Mouse (Mus musculus): ENCODE results near the gene Atg4d. TPM values are rescaled to one million over a fixed set of nuclear protein-coding genes. Genes with fewer than 3 reads are reported as not detected.
"Not testable (repeated sequence)": the region's sequence is repeated elsewhere in the genome, so short reads cannot be mapped to it uniquely, and the experiment has no call there.

The Atg4d gene
- polyA plus RNA-seq (2016; fragmentation: Nextera tagmentation; extraction: Ambion mirVana): 29.8 and 34.9 TPM in 2 replicates

- H3K27ac ChIP-seq: peak within 1 kb of the TSS; percentile 75
- H3K4me1 ChIP-seq (replicated peaks): peaks cover 20% of the 10 kb centered on the region
- peak; percentile 94 for ATAC-seq (ENCODE audit: insufficient number of reproducible peaks, insufficient read depth, low FRiP score, low TSS enrichment, low read depth)
- peaks cover 33% of the 10 kb centered on the region for H3K36me3 ChIP-seq
- H3K4me2 ChIP-seq: peak within 1 kb of the TSS; percentile 78
- no peaks in the 10 kb centered on the region for H3K9me3 ChIP-seq
- WGBS: under 1% methylated on average over 49 of the region's 49 CpGs
- peak within 1 kb of the TSS; percentile 80 for H3K9ac ChIP-seq (replicated peaks)
- no peaks in the 10 kb centered on the region for H3K27me3 ChIP-seq
- peak within 1 kb of the TSS; percentile 76 for H3K4me3 ChIP-seq (replicated peaks)
These were observed at the start of gene Atg4d for GRCm38 (mm10) chr9:21265000-21265561. Atg4d (plus strand) TSS chr9:21265293.

- H3K27ac ChIP-seq: no peak overlapping the region
- H3K9ac ChIP-seq (replicated peaks): no peak overlapping the region
- H3K4me3 ChIP-seq (replicated peaks): no peak overlapping the region
- H3K4me2 ChIP-seq: no peak overlapping the region
- H3K9me3 ChIP-seq: no peaks in the 10 kb centered on the region
- no peaks in the 10 kb centered on the region; the same call in 1 of the 2 replicates for H3K27me3 ChIP-seq
- 66% methylated on average over 25 of the region's 25 CpGs for WGBS
- no peaks in the 10 kb centered on the region; the same call in 1 of the 2 replicates for H3K36me3 ChIP-seq
- peaks cover 8% of the 10 kb centered on the region for H3K4me1 ChIP-seq (replicated peaks)
- no peak for ATAC-seq (ENCODE audit: insufficient number of reproducible peaks, insufficient read depth, low FRiP score, low TSS enrichment, low read depth)
These were observed 48.8 kb upstream of the Atg4d start for GRCm38 (mm10) chr9:21216050-21216841.

DNA sequence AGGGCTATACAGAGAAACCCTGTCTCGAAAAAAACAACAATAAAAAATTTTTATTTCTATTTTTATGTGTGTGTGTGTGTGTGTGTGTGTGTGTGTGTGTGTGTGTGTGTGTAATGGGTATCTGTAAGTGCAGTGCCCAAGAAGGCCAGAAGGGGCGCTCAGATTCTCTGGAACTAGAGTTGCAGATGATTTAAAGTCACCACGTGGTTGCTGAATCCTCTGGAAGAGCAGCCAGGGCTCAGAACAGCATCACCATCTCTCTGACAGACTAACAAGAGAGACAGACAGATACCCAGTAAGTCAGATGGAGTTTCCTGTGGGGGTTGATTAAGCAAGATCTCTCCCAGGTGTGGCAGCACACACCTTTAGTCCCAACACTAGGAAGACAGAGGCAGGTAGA, 45.3 kb upstream of the Atg4d start:
- Histone ChIP-seq H3K4me2 (no peak overlapping the region), H3K4me1 (replicated peaks) (peaks cover 6% of the 10 kb centered on the region), H3K27ac (no peak overlapping the region), H3K9me3 (peaks cover 6% of the 10 kb centered on the region; the same call in 1 of the 2 replicates), H3K27me3 (no peaks in the 10 kb centered on the region; the same call in 1 of the 2 replicates), H3K4me3 (replicated peaks) (no peak overlapping the region), H3K9ac (replicated peaks) (no peak overlapping the region), H3K36me3 (no peaks in the 10 kb centered on the region)
- 68% methylated on average over 3 of the region's 3 CpGs for WGBS
- no peak for ATAC-seq (ENCODE audit: insufficient number of reproducible peaks, insufficient read depth, low FRiP score, low TSS enrichment, low read depth)

- 17% methylated on average over 21 of the region's 21 CpGs for WGBS
- H3K9ac ChIP-seq (replicated peaks): peak overlapping the region; percentile 27; the same call in 1 of the 2 replicates
- H3K4me1 ChIP-seq (replicated peaks): peaks cover 15% of the 10 kb centered on the region
- peak overlapping the region; percentile 25 for H3K4me3 ChIP-seq (replicated peaks)
- peaks cover 6% of the 10 kb centered on the region; the same call in 1 of the 2 replicates for H3K9me3 ChIP-seq
- no peaks in the 10 kb centered on the region; the same call in 1 of the 2 replicates for H3K27me3 ChIP-seq
- ATAC-seq (ENCODE audit: insufficient number of reproducible peaks, insufficient read depth, low FRiP score, low TSS enrichment, low read depth): peak; percentile 69; the same call in 1 of the 2 replicates
- H3K4me2 ChIP-seq: peak overlapping the region; percentile 43
- H3K27ac ChIP-seq: no peak overlapping the region
- no peaks in the 10 kb centered on the region for H3K36me3 ChIP-seq
These were observed 44.4 kb upstream of the Atg4d start for GRCm38 (mm10) chr9:21220490-21221382.

DNA sequence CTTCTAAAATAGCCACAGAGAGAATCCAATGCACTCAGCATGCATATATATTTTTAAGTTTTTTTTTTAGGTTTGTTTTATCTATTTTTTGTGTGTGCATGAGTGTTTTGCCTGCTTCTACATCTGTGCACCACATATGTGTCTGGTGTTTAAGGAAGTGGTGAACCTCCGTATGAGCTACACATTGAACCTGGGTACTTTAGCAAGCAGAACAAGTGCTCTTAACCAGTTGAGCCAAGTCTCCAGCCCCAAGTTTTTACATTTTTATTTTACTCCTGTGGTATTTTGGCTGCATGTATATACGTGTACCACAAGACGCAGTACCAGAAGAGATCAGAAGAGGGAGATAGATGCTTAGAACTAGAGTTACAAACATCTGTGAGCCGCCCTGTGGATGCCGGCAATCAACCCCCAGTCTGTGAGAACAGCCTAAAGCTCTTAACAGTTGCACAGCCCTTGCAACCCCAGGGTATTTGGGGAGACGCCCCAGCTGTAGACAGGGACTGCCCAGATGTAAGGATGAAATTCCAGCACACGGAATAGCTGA, 43.6 kb upstream of the Atg4d start:
- Histone ChIP-seq H3K36me3 (no peaks in the 10 kb centered on the region), H3K4me2 (peak overlapping the region; percentile 43; the same call in 1 of the 2 replicates), H3K4me3 (replicated peaks) (no peak overlapping the region), H3K4me1 (replicated peaks) (peaks cover 15% of the 10 kb centered on the region), H3K27me3 (no peaks in the 10 kb centered on the region; the same call in 1 of the 2 replicates), H3K9me3 (peaks cover 6% of the 10 kb centered on the region; the same call in 1 of the 2 replicates), H3K27ac (no peak overlapping the region), H3K9ac (replicated peaks) (no peak overlapping the region)
- ATAC-seq (ENCODE audit: insufficient number of reproducible peaks, insufficient read depth, low FRiP score, low TSS enrichment, low read depth): peak; percentile 18; the same call in 1 of the 2 replicates
- WGBS: 21% methylated on average over 7 of the region's 7 CpGs

- H3K9ac ChIP-seq (replicated peaks); ATAC-seq (ENCODE audit: insufficient number of reproducible peaks, insufficient read depth, low FRiP score, low TSS enrichment, low read depth): not testable (repeated sequence)
- WGBS: 92% methylated on average over 2 of the region's 2 CpGs
These were observed 41.6 kb upstream of the Atg4d start for GRCm38 (mm10) chr9:21223490-21223889.

DNA sequence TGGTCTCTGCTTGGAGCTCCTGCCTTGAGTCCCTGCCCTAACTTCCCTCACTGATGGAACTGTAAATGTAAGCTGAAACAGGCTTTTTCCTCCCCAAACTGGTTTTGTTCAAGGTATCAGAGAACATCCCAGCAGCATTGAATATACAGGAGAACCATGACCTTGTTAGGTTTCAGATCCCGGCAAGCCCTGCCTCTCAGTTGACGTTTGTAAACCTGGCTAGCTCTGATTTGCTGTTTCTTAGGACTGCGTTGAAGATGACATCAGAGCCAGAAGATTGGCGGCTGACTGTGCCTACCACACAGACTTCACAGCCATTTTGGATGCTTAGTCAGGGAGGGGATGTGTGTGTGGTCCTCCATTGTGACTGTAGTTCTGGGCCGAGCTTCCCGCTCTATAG, 41.2 kb upstream of the Atg4d start:
- H3K4me2 ChIP-seq: no peak overlapping the region
- H3K9ac ChIP-seq (replicated peaks): no peak overlapping the region
- H3K36me3 ChIP-seq: no peaks in the 10 kb centered on the region; the same call in 1 of the 2 replicates
- peaks cover 31% of the 10 kb centered on the region for H3K4me1 ChIP-seq (replicated peaks)
- H3K27ac ChIP-seq: no peak overlapping the region
- no peak for ATAC-seq (ENCODE audit: insufficient number of reproducible peaks, insufficient read depth, low FRiP score, low TSS enrichment, low read depth)
- H3K4me3 ChIP-seq (replicated peaks): no peak overlapping the region
- WGBS: 91% methylated on average over 6 of the region's 6 CpGs
- H3K9me3 ChIP-seq: peaks cover 6% of the 10 kb centered on the region; the same call in 1 of the 2 replicates
- no peaks in the 10 kb centered on the region for H3K27me3 ChIP-seq

More at GRCm38 (mm10) chr9:21223490-21223889, 41.6 kb upstream of the Atg4d start:
- not testable (repeated sequence) for H3K4me2 ChIP-seq; H3K27me3 ChIP-seq; H3K27ac ChIP-seq; H3K36me3 ChIP-seq; H3K9me3 ChIP-seq; H3K4me3 ChIP-seq (replicated peaks)
- H3K4me1 ChIP-seq (replicated peaks): peaks cover 29% of the 10 kb centered on the region

DNA sequence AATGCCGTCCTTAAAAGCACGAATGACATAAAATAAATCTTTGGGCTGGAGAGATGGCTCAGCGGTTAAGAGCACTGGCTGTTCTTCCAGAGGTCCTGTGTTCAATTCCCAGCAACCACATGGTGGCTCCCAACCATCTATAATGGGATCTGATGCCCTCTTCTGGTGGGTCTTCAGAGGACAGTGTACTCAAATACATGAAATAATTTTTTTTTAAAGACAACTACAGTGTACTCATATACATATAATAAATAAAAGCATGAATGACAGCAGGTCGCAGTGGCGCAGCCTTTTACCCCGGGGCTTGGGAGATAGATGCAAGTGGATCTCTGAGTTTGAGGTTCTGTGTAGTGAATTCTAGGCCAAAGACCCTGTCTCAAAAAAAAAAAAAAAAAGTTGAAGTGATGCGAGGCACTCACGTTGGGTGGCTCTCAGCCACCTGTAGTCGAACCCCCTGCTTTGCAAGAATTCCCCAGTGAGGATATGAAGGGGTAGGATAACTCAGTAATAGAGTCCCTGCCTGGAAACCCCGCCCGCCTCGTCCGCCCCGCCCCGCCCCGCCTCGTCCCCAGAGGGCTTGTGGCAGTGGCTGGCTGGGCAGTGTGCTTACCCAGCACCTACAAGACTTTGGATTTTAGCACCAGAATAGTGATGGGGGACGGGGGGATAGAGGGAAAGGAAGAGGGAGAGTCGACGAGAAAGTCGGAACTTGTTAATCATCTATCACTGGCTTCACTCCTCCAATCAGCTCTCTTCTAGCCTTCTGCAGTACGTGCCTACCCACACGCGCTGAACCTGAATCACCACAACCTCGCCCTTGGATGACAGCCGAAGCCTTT, 40.3 kb upstream of the Atg4d start:
- Histone ChIP-seq H3K4me3 (replicated peaks) (peak overlapping the region; percentile 31), H3K4me2 (peak overlapping the region; percentile 53), H3K27ac (no peak overlapping the region), H3K36me3 (peaks cover 8% of the 10 kb centered on the region), H3K9ac (replicated peaks) (peak overlapping the region; percentile 52; the same call in 1 of the 2 replicates), H3K27me3 (no peaks in the 10 kb centered on the region), H3K4me1 (replicated peaks) (peaks cover 31% of the 10 kb centered on the region), H3K9me3 (peaks cover 6% of the 10 kb centered on the region; the same call in 1 of the 2 replicates)
- 18% methylated on average over 26 of the region's 26 CpGs for WGBS
- no peak for ATAC-seq (ENCODE audit: insufficient number of reproducible peaks, insufficient read depth, low FRiP score, low TSS enrichment, low read depth)

GRCm38 (mm10) chr9:21225415-21225758, 39.7 kb upstream of the Atg4d start:
- 8% methylated on average over 7 of the region's 7 CpGs for WGBS
- no peak for ATAC-seq (ENCODE audit: insufficient number of reproducible peaks, insufficient read depth, low FRiP score, low TSS enrichment, low read depth)
- Histone ChIP-seq H3K36me3 (peaks cover 14% of the 10 kb centered on the region), H3K4me3 (replicated peaks) (peak overlapping the region; percentile 31), H3K27me3 (no peaks in the 10 kb centered on the region), H3K9me3 (peaks cover 6% of the 10 kb centered on the region; the same call in 1 of the 2 replicates), H3K27ac (no peak overlapping the region), H3K9ac (replicated peaks) (no peak overlapping the region), H3K4me2 (peak overlapping the region; percentile 53), H3K4me1 (replicated peaks) (peaks cover 31% of the 10 kb centered on the region)

GRCm38 (mm10) chr9:21227342-21227741, 37.8 kb upstream of the Atg4d start:
- Histone ChIP-seq H3K4me1 (replicated peaks) (peaks cover 25% of the 10 kb centered on the region), H3K9ac (replicated peaks) (peak overlapping the region; percentile 50), H3K36me3 (peaks cover 34% of the 10 kb centered on the region), H3K4me3 (replicated peaks) (peak overlapping the region; percentile 28), H3K27me3 (no peaks in the 10 kb centered on the region), H3K9me3 (peaks cover 6% of the 10 kb centered on the region; the same call in 1 of the 2 replicates), H3K4me2 (peak overlapping the region; percentile 53), H3K27ac (peak overlapping the region; percentile 64)
- ATAC-seq (ENCODE audit: insufficient number of reproducible peaks, insufficient read depth, low FRiP score, low TSS enrichment, low read depth): 0 out of 2 replicates have a peak, but pooled peaks have one; percentile 21
- WGBS: 18% methylated on average over 16 of the region's 16 CpGs

All from limb, embryonic 12.5 days (tissue).